Mouse (Mus musculus) lung, embryonic 14.5 days (tissue): ENCODE data around the gene Iqsec1. TPM values are rescaled to one million over a fixed set of nuclear protein-coding genes. Genes with fewer than 3 reads are reported as not detected.

Source experiments
- ATAC-seq: fragments of 200-750 bp; cut with Nextera tagmentation; 2 replicates; pipeline ENCODE4 v1.8.0; 2017; ENCODE audit warnings: mild to moderate bottlenecking, moderate TSS enrichment, moderate library complexity; ENCODE audit not compliant: insufficient read depth
- DNase-seq: peaks from one replicate; pipeline ENCODE4 v3.0.0-alpha.2; 2015
- H3K27ac ChIP-seq: fragments of 300-500 bp; sonication (generic); 2 replicates; pipeline ENCODE4 v1.5.1; 2014; ENCODE audit warnings: low read depth, mild to moderate bottlenecking, moderate library complexity
- H3K27me3 ChIP-seq: fragments of 300-500 bp; sonication (generic); 2 replicates; pipeline ENCODE4 v1.6.1; 2014; ENCODE audit warnings: low read length, control low read depth; ENCODE audit not compliant: insufficient read depth
- H3K36me3 ChIP-seq: fragments of 300-500 bp; sonication (generic); 2 replicates; pipeline ENCODE4 v1.6.1; 2014; ENCODE audit warnings: control low read depth; ENCODE audit not compliant: insufficient read depth
- H3K4me1 ChIP-seq: fragments of 300-500 bp; sonication (generic); 2 replicates; pipeline ENCODE4 v1.6.1; 2014; ENCODE audit warnings: antibody characterized with exemption, control low read depth; ENCODE audit not compliant: insufficient read depth
- H3K4me2 ChIP-seq: fragments of 300-500 bp; sonication (generic); 2 replicates; pipeline ENCODE4 v1.6.1; 2014; ENCODE audit warnings: mild to moderate bottlenecking
- H3K4me3 ChIP-seq: fragments of 300-500 bp; sonication (generic); 2 replicates; pipeline ENCODE4 v1.5.1; 2014; ENCODE audit warnings: low read depth, low read length
- H3K9ac ChIP-seq: fragments of 300-500 bp; sonication (generic); 2 replicates; pipeline ENCODE4 v1.6.1; 2014
- H3K9me3 ChIP-seq: fragments of 300-500 bp; sonication (generic); 2 replicates; pipeline ENCODE4 v1.6.1; 2016; ENCODE audit warnings: low read depth, low read length, control low read depth
- CTCF ChIP-seq: IDR thresholded peaks from 2 replicates; pipeline ENCODE4 v1.5.1; 2016; ENCODE audit warnings: antibody characterized with exemption, low read depth
- WGBS: fragments of 180-500 bp; shearing (Covaris S2); extraction: QIAGEN DNeasy Blood & Tissue Kit; methylation state at CpG from one replicate; pipeline ENCODE4 v1.1.7; 2014; 5-methylcytosine and 5-hydroxymethylcytosine counted together
- polyA plus RNA-seq: library from polyadenylated mRNA; unstranded; fragments of >200 nt; fragmentation: Nextera tagmentation; extraction: Ambion mirVana; gene quantifications from 2 replicates; pipeline ENCODE4 v1.2.1, GENCODE M21; 2014

The Iqsec1 gene
- polyA plus RNA-seq, 1 experiment from 2014 or later: 15.8 TPM

GRCm38 (mm10) chr6:90800825-90801224 is 187.7 kb downstream of the Iqsec1 start:
- H3K27ac ChIP-seq: no peak overlapping the region
- ATAC-seq (no peak), DNase-seq (no peak)
- H3K4me2 ChIP-seq: no peak overlapping the region
- H3K36me3 ChIP-seq: no peaks in the 10 kb centered on the region
- TF ChIP-seq CTCF: no peak
- 88% methylated on average over 2 of the region's 2 CpGs for WGBS
- H3K9me3 ChIP-seq: no peaks in the 10 kb centered on the region
- no peak overlapping the region for H3K9ac ChIP-seq
- H3K4me1 ChIP-seq: 0 out of 2 replicates have a peak, but pooled peaks cover 5% of the 10 kb centered on the region
- no peaks in the 10 kb centered on the region for H3K27me3 ChIP-seq
- H3K4me3 ChIP-seq: no peak overlapping the region

- DNase-seq (no peak), ATAC-seq (no peak)
- H3K36me3 ChIP-seq: no peaks in the 10 kb centered on the region
- H3K9me3 ChIP-seq: no peaks in the 10 kb centered on the region
- H3K4me1 ChIP-seq: no peaks in the 10 kb centered on the region
- H3K27ac ChIP-seq: no peak overlapping the region
- no peak overlapping the region for H3K4me2 ChIP-seq
- no peaks in the 10 kb centered on the region for H3K27me3 ChIP-seq
- no peak for TF ChIP-seq CTCF
- H3K9ac ChIP-seq: no peak overlapping the region
- H3K4me3 ChIP-seq: no peak overlapping the region
- WGBS: 94% methylated on average over 1 of the region's 1 CpGs
These were observed 189.4 kb downstream of the Iqsec1 start for GRCm38 (mm10) chr6:90799116-90799515.

- Histone ChIP-seq H3K4me1 (no peaks in the 10 kb centered on the region), H3K4me2 (no peak overlapping the region), H3K9me3 (no peaks in the 10 kb centered on the region), H3K9ac (no peak overlapping the region), H3K4me3 (no peak overlapping the region), H3K27ac (no peak overlapping the region), H3K27me3 (no peaks in the 10 kb centered on the region), H3K36me3 (no peaks in the 10 kb centered on the region)
- no peak for ATAC-seq
- no peak for DNase-seq
- TF ChIP-seq CTCF: no peak
These were observed 190.3 kb downstream of the Iqsec1 start for GRCm38 (mm10) chr6:90798201-90798600.

GRCm38 (mm10) chr6:90796902-90797596 is 191.4 kb downstream of the Iqsec1 start:
- Histone ChIP-seq H3K27ac (no peak overlapping the region), H3K9ac (no peak overlapping the region), H3K4me1 (no peaks in the 10 kb centered on the region), H3K4me3 (no peak overlapping the region), H3K9me3 (no peaks in the 10 kb centered on the region), H3K27me3 (no peaks in the 10 kb centered on the region), H3K36me3 (no peaks in the 10 kb centered on the region), H3K4me2 (no peak overlapping the region)
- ATAC-seq: no peak
- peak; percentile 32; the same call in 1 of the 2 replicates for TF ChIP-seq CTCF
- DNase-seq: no peak
- 90% methylated on average over 2 of the region's 2 CpGs for WGBS

GRCm38 (mm10) chr6:90790901-90791300 is 197.6 kb downstream of the Iqsec1 start:
- DNase-seq (no peak), ATAC-seq (no peak)
- no peak for TF ChIP-seq CTCF
- no peak overlapping the region for H3K4me2 ChIP-seq
- H3K9me3 ChIP-seq: no peaks in the 10 kb centered on the region
- no peaks in the 10 kb centered on the region for H3K36me3 ChIP-seq
- no peak overlapping the region for H3K4me3 ChIP-seq
- H3K27me3 ChIP-seq: no peaks in the 10 kb centered on the region
- H3K4me1 ChIP-seq: no peaks in the 10 kb centered on the region
- no peak overlapping the region for H3K9ac ChIP-seq
- H3K27ac ChIP-seq: no peak overlapping the region

GRCm38 (mm10) chr6:90789520-90789919 is 199.0 kb downstream of the Iqsec1 start:
- Histone ChIP-seq H3K4me1 (no peaks in the 10 kb centered on the region), H3K4me3 (no peak overlapping the region), H3K9me3 (no peaks in the 10 kb centered on the region), H3K27ac (no peak overlapping the region), H3K27me3 (no peaks in the 10 kb centered on the region), H3K4me2 (no peak overlapping the region), H3K36me3 (no peaks in the 10 kb centered on the region), H3K9ac (no peak overlapping the region)
- TF ChIP-seq CTCF: no peak
- 83% methylated on average over 5 of the region's 5 CpGs for WGBS
- DNase-seq (no peak), ATAC-seq (no peak)

- DNase-seq (no peak), ATAC-seq (no peak)
- no peak overlapping the region for H3K4me2 ChIP-seq
- H3K4me1 ChIP-seq: no peaks in the 10 kb centered on the region
- H3K27me3 ChIP-seq: no peaks in the 10 kb centered on the region
- no peaks in the 10 kb centered on the region for H3K9me3 ChIP-seq
- WGBS: 90% methylated on average over 3 of the region's 3 CpGs
- no peak overlapping the region for H3K9ac ChIP-seq
- H3K27ac ChIP-seq: no peak overlapping the region
- no peak overlapping the region for H3K4me3 ChIP-seq
- TF ChIP-seq CTCF: no peak
- H3K36me3 ChIP-seq: no peaks in the 10 kb centered on the region
These were observed 200.9 kb downstream of the Iqsec1 start for GRCm38 (mm10) chr6:90787587-90787986.
